Mouse (Mus musculus) liver, adult 2 months (tissue): Measurements from ENCODE around the gene Ndufa12. TPM values are rescaled to one million over a fixed set of nuclear protein-coding genes. Genes with fewer than 3 reads are reported as not detected.

Experiments
- DNase-seq: peaks from one replicate; pipeline ENCODE4 v3.0.0-alpha.2; 2011; ENCODE audit warnings: low read depth, low spot score; ENCODE audit errors: extremely low read depth
- H3K27ac ChIP-seq: fragments of 200-500 bp; replicated peaks from 2 replicates; pipeline ENCODE4 v1.5.1; 2012; ENCODE audit warnings: low read depth, mild to moderate bottlenecking, control low read depth, inconsistent platforms, low read length; ENCODE audit not compliant: insufficient read depth
- H3K27me3 ChIP-seq: fragments of 200-500 bp; 2 replicates; pipeline ENCODE4 v1.6.1; 2012; ENCODE audit warnings: mild to moderate bottlenecking, moderate library complexity, low read length, inconsistent platforms; ENCODE audit not compliant: control insufficient read depth, insufficient read depth
- H3K36me3 ChIP-seq: fragments of 200-500 bp; 2 replicates; pipeline ENCODE4 v1.6.1; 2012; ENCODE audit warnings: low read length, inconsistent platforms; ENCODE audit not compliant: control insufficient read depth, insufficient read depth
- H3K4me1 ChIP-seq: fragments of 200-500 bp; 2 replicates; pipeline ENCODE4 v1.6.1; 2011; ENCODE audit warnings: low read length; ENCODE audit not compliant: control insufficient read depth, insufficient read depth
- H3K4me3 ChIP-seq: fragments of 200-500 bp; 2 replicates; pipeline ENCODE4 v1.5.1; 2011; ENCODE audit warnings: low read depth, mild to moderate bottlenecking, control low read depth, low read length, moderate library complexity; ENCODE audit not compliant: insufficient read depth
- H3K79me2 ChIP-seq: fragments of 200-500 bp; 2 replicates; pipeline ENCODE4 v1.6.1; 2012; ENCODE audit warnings: inconsistent platforms, mild to moderate bottlenecking, low read length, moderate library complexity; ENCODE audit not compliant: control insufficient read depth, insufficient read depth
- H3K9ac ChIP-seq: fragments of 200-500 bp; 2 replicates; pipeline ENCODE4 v1.6.1; 2012; ENCODE audit warnings: low read depth, mild to moderate bottlenecking, control low read depth, inconsistent platforms, low read length
- CTCF ChIP-seq: fragments of 200-500 bp; IDR thresholded peaks from 2 replicates; pipeline ENCODE4 v1.5.1; 2011; ENCODE audit warnings: low read depth, low read length, control low read depth
- POLR2A ChIP-seq: fragments of 200-500 bp; IDR thresholded peaks from 2 replicates; pipeline ENCODE4 v1.6.1; 2011; ENCODE audit warnings: low read length, control low read depth; ENCODE audit not compliant: insufficient read depth; ENCODE audit errors: extremely low read depth
- WGBS: fragments of 180-500 bp; shearing (Covaris S2); methylation state at CpG from one replicate; pipeline ENCODE4 v1.1.7; 2018; 5-methylcytosine and 5-hydroxymethylcytosine counted together
- polyA plus RNA-seq: library from polyadenylated mRNA; depleted of rRNA; stranded (reverse); fragments of >200 nt; gene quantifications from 2 replicates; pipeline ENCODE4 v1.2.3, GENCODE M21; 2012
- total RNA-seq: library from RNA; depleted of rRNA; stranded (reverse); fragments of >200 nt; gene quantifications from 2 replicates; pipeline ENCODE4 v1.2.3, GENCODE M21; 2014

The Ndufa12 gene
- total and polyA plus RNA-seq, 2 experiments: 74.6 to 237 TPM

- Histone ChIP-seq H3K4me1 (no peaks in the 10 kb centered on the region), H3K9ac (no peak overlapping the region), H3K79me2 (no peaks in the 10 kb centered on the region), H3K27me3 (peaks cover 2% of the 10 kb centered on the region), H3K36me3 (no peaks in the 10 kb centered on the region), H3K4me3 (no peak overlapping the region), H3K27ac (no peak overlapping the region)
- TF ChIP-seq POLR2A (no peak), CTCF (no peak)
- DNase-seq: no peak
- WGBS: 45% methylated on average over 4 of the region's 4 CpGs
These were observed 36.7 kb downstream of the Ndufa12 start for GRCm38 (mm10) chr10:94235200-94235599.

DNA sequence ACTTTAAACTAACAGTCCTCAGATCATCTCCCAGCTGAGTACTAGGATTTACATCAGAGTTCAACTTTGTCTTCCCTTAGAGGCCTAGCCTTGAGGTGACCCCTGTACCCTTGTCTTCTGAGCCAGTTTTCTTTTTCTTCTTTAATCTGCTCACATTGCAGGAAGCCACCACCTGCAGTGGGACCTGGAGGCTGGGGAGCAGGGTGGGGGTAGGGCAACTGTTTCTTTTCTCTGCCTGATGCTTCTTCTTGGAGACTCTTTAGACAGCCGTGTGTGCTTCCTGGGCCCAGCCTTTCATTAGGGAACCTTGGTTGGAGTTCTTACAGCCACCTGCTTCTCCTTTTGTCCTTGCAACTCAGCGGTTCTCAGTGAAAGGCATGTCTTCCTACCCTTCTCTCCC is 42.8 kb downstream of the Ndufa12 start:
- Histone ChIP-seq H3K27ac (no peak overlapping the region), H3K27me3 (no peaks in the 10 kb centered on the region), H3K79me2 (no peaks in the 10 kb centered on the region), H3K4me1 (no peaks in the 10 kb centered on the region), H3K9ac (no peak overlapping the region), H3K36me3 (no peaks in the 10 kb centered on the region), H3K4me3 (no peak overlapping the region)
- no peak for DNase-seq
- WGBS: 98% methylated on average over 2 of the region's 2 CpGs
- TF ChIP-seq POLR2A (no peak), CTCF (no peak)

- Histone ChIP-seq H3K4me3 (no peak overlapping the region), H3K4me1 (no peaks in the 10 kb centered on the region), H3K36me3 (no peaks in the 10 kb centered on the region), H3K27me3 (no peaks in the 10 kb centered on the region), H3K9ac (no peak overlapping the region), H3K79me2 (no peaks in the 10 kb centered on the region), H3K27ac (no peak overlapping the region)
- 88% methylated on average over 7 of the region's 7 CpGs for WGBS
- DNase-seq: no peak
- TF ChIP-seq CTCF (no peak), POLR2A (no peak)
These were observed 49.3 kb downstream of the Ndufa12 start for GRCm38 (mm10) chr10:94247748-94248349.

GRCm38 (mm10) chr10:94249575-94250456 is 51.3 kb downstream of the Ndufa12 start:
- no peak for DNase-seq
- no peaks in the 10 kb centered on the region for H3K36me3 ChIP-seq
- 55% methylated on average over 22 of the region's 22 CpGs for WGBS
- no peak overlapping the region for H3K27ac ChIP-seq
- H3K27me3 ChIP-seq: no peaks in the 10 kb centered on the region
- H3K9ac ChIP-seq: no peak overlapping the region
- no peaks in the 10 kb centered on the region for H3K79me2 ChIP-seq
- no peak overlapping the region for H3K4me3 ChIP-seq
- no peaks in the 10 kb centered on the region for H3K4me1 ChIP-seq
- TF ChIP-seq CTCF (no peak), POLR2A (no peak)

DNA sequence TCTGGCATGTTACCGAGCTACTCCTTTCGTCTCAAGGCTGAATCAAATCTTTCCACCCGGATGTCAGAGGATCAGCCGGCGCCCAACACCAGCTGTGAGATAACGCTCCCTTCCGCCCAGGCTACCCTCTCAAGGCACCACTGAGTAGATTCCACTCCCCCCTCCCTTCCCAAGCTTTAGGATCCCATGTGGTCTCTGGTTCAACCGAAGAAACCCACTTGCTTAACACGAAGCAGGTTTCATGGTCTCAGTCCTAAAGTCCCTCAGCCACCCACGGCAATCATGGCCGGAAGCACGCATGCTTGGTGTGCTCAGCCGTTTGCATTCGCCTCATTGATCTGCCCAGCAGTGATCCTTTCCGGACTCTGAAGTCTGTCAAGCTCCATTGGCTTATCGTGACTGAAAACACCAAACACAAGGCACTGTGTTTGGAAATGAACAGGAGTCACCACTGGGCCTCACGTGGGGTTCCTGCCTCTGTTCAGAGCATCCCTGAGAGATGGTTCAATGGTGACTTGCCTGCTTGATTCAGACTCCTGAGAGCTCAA is 54.8 kb downstream of the Ndufa12 start:
- Histone ChIP-seq H3K27ac (no peak overlapping the region), H3K36me3 (no peaks in the 10 kb centered on the region), H3K9ac (no peak overlapping the region), H3K27me3 (no peaks in the 10 kb centered on the region), H3K79me2 (no peaks in the 10 kb centered on the region), H3K4me1 (no peaks in the 10 kb centered on the region), H3K4me3 (no peak overlapping the region)
- no peak for TF ChIP-seq CTCF
- no peak for TF ChIP-seq POLR2A
- WGBS: 74% methylated on average over 17 of the region's 17 CpGs
- no peak for DNase-seq

DNA sequence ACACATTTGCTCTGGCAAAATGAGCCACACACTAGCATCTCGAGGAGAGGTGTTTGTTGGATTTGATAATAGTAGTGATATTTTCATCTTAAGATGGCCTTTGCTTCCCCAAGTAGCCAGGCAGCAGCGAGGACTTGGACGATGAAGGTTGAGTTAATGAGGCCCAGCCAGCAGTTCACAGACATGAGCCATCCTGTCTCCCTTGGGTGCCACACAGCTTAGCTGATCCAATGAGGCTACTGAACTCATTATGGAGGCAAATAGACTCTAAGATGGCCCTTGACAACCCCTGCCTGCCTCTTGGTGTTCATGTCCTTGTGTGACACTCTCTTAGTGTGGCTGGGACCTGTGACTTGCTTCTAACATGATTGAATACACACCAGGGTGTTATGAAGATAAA is 56.2 kb downstream of the Ndufa12 start:
- no peak for DNase-seq

More for the DNA sequence above, 56.2 kb downstream of the Ndufa12 start:
- Histone ChIP-seq H3K27ac (no peak overlapping the region), H3K36me3 (no peaks in the 10 kb centered on the region), H3K9ac (no peak overlapping the region), H3K4me3 (no peak overlapping the region), H3K4me1 (no peaks in the 10 kb centered on the region), H3K27me3 (no peaks in the 10 kb centered on the region), H3K79me2 (no peaks in the 10 kb centered on the region)
- no peak for TF ChIP-seq POLR2A
- TF ChIP-seq CTCF: no peak
- WGBS: 49% methylated on average over 3 of the region's 3 CpGs
